Mouse (Mus musculus): ENCODE results near the gene Adamtsl5.
"Not testable (repeated sequence)": the region's sequence is repeated elsewhere in the genome, so short reads cannot be mapped to it uniquely, and the experiment has no call there.

Gene Adamtsl5

DNA sequence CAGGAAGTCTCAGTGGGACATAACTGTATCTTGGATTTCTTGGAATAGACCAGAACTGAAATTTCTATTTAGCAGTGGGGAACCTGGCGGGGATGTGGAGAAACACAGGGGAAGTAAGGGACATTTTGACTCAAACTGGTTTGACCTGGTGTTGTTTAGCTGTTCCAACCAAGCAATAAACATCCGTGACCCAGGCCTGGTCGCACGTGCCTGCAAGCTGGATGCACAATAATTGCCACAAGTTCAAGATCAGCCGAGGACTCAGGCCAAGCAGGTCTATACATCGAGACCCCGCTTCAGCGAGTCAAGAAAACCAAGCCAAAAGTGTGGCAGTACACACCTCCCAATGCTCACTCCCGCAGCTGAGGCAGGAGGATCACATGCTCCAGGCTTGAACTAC, 23.8 kb upstream of the Adamtsl5 start:
- in situ Hi-C loops (cut with MboI, MseI) = no loop called here

- in situ Hi-C loops (cut with MboI, MseI) = no loop called here
These were observed 23.3 kb upstream of the Adamtsl5 start for GRCm38 (mm10) chr10:80371411-80371966.

DNA sequence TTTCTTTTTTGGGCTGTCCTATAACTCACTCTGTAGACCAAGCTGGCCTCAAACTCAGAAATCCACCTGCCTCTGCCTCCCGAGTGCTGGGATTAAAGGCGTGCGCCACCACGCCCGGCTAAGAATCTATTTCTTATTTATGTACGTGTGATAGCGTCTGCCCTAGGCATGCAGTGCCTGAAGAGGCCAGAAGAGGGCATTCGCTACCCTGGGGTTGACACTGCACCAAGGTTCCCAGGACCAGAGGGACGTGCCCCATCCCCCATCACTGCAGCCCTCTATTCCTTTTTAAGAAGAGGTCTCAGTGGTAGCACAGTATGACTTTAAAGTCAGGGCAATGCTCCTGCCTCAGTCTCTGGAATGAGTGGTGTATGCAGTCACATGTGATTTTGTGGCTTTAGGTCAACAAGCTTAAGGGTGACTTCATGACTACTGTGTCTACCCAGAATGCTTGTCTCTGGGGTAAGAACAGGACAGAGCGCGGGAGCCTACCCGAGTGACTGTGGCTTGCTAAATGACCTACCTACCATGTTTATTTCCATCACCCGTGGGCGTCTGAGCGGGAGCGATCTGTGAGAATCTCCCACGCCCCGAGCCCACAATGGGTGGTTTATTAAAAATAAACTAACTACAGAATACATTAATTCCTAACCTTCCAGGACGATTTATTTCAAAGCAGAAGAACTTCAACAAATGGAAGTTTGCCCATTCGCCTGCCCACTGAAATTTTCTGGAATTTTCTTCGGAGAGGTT, 22.0 kb upstream of the Adamtsl5 start:
- in situ Hi-C loops (cut with MboI, MseI) = no loop called here

DNA sequence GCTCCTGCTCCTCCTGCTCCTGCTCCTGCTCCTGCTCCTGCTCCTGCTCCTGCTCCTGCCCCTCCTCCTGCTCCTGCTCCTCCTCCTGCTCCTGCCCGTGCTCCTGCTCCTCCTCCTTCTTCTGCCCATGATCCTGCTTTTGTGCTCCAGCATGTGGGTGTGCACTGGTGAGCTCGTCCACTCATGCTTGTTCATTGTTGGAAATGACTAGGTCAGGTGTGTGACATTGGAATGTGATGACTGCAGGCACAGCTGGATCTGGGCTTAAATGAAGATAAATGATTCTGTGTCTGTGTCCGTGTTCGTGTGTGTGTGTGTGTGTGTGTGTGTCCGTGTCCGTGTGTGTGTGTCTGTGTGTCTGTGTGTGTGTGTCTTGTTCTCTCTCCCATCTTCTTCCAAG, 20.2 kb upstream of the Adamtsl5 start:
- in situ Hi-C loops (cut with MboI, MseI) = no loop called here

- in situ Hi-C loops (cut with MboI, MseI) = no loop called here
These were observed 19.7 kb upstream of the Adamtsl5 start for GRCm38 (mm10) chr10:80367954-80368353.

DNA sequence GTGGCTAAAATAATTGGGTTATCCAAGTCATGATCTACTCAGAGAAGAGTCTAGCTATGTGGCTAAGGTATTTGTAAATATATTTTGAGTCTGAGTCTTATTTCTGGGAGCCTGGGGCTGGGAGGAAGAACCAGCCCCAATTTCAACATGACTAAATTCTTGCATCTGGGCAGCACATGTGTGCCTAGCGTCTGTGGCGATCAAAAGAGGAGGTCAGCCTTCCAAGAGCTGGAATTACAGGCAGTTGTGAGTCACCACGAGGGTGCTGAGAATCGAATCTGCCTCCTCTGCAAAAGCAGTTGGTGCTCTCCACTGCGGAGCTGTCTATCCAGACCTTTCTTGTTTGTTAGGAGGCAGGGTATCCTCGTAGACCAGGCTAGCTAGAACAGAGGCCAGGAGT, 17.5 kb upstream of the Adamtsl5 start:
- in situ Hi-C loops (cut with MboI, MseI) = no loop called here

DNA sequence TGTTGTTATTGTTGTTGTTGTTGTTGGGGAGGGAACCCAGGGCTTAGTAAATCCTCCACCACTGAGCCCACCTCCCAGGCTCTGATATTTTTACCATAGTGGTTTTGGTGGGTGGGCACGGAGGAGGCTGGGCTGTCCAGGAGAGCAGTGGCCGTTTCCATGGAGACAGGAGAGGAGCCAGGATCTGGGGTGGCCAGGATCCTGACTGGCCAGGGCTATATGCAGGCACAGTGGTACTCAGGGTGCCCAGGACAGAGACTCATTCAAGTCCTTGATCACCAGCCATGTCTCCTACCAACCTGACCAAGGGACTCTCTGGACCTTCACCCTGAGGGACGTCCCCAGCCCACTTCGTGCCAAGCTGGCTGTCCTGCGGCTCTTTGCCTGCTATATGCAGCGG, 15.5 kb upstream of the Adamtsl5 start:
- in situ Hi-C loops (cut with MboI, MseI) = no loop called here

GRCm38 (mm10) chr10:80357994-80358639, 9.9 kb upstream of the Adamtsl5 start:
- in situ Hi-C loops (cut with MboI, MseI) = no loop called here

DNA sequence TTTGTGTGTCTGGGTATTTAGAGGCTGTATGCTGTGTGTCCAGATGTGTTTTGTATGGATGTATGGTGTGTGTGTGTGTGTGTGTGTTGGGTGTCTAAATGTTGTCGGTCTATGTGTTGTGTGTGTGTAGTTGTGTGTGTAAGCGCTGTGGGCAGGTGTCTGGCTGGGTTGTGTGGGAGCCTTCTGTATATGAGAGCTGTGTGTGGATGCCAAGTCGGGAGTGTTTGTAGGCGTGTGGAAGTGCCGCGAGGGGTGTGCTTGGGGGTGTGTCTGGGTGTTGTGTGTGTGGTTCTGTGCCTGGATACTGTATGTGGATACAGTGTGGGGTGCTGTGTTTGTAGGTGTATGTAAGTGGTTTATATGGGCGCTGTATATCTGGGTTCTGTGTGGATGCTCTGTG, 9.1 kb upstream of the Adamtsl5 start:
- in situ Hi-C loops (cut with MboI, MseI) = no loop called here

GRCm38 (mm10) chr10:80356737-80357136, 8.5 kb upstream of the Adamtsl5 start:
- in situ Hi-C loops (cut with MboI, MseI) = no loop called here

- in situ Hi-C loops (cut with MboI, MseI) = no loop called here
These were observed 7.9 kb upstream of the Adamtsl5 start, which contains the start of gene Plk5 for GRCm38 (mm10) chr10:80356001-80356682. Gene Plk5 (plus strand): TSS chr10:80356459.

DNA sequence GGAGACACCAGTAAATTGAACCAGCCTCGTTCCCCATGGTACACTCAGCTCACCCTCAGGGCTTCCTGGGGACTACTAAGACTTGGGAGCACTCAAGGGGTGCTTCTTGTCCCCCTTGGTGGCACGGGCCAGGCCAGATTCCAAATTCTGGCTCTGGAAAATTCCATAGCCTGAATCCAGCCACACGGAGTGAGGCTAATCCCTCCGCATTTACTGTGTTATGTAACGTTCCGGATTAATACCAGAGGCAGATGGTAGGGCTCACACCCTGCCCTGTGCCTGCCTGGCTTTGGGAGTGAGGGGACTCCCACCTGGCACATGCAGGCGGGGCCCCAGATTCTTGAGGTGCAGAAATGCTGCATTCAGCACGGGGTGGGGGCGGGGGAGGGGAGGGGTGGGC, 7.2 kb upstream of the Adamtsl5 start:
- in situ Hi-C loops (cut with MboI, MseI) = no loop called here

DNA sequence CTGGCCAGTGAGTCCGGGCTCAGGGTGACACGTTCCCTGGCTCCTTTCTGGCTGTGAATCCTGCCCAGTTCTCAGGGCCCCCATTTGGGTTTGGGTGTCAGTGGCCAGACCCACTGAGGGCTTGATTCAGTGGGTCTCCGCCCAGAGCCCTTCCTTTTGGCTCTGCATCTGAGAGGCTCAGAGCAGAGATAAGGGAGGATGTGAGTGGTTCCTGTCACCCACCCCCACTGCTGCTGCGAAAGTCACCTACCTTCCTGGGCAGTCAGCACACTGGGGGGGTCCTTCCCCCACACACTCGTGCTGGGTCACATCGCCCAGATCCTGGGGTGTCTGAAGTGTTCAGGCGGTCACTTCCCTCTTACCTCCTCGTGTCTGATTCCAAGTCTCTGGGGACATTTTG, 4.5 kb upstream of the Adamtsl5 start:
- in situ Hi-C loops (cut with MboI, MseI) = no loop called here

DNA sequence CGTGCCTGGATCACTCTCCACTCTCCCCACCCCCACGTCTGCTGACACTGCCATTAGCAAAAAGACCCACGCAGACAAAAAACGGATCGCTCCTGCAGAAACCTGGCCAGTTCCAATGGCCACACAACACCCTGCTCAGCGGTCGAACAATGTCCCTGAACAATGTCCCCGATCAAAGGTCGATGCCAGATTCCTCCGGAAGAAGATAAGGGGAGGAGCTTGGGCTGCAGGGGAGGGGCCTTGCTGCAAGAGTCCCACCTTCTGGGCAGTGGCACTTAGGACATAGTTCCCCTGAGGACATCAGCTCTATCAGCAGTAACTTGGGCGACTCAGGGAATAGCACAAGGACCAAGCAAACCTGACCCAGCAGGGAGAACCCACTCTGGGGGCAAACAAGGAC, 3.7 kb upstream of the Adamtsl5 start:
- in situ Hi-C loops (cut with MboI, MseI) = no loop called here

GRCm38 (mm10) chr10:80350292-80350691, 2.1 kb upstream of the Adamtsl5 start:
- in situ Hi-C loops (cut with MboI, MseI) = no loop called here

DNA sequence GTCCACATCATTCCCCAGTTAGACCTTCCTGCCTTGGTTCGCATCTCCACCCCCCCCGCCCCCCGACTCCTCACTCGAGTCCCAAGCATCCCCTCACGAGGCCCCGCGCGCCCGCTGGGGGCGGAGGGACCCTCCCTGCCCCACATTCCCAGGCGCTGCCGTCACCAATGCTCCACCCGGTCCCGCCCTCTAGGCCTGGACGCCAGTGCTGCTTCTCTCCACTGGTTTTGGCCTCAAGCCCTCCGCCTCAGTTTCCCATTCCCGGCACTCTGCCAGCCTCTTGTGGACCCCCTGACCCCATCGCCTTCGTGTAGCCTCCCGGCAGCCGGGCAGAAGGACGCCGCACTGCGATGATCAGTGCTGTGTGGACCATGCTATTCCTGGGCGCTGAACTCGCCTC, 769 bp upstream of the Adamtsl5 start:
- in situ Hi-C loops (cut with MboI, MseI) = no loop called here

GRCm38 (mm10) chr10:80347514-80347967, 671 bp downstream of the Adamtsl5 start:
- in situ Hi-C loops (cut with MboI, MseI) = no loop called here

DNA sequence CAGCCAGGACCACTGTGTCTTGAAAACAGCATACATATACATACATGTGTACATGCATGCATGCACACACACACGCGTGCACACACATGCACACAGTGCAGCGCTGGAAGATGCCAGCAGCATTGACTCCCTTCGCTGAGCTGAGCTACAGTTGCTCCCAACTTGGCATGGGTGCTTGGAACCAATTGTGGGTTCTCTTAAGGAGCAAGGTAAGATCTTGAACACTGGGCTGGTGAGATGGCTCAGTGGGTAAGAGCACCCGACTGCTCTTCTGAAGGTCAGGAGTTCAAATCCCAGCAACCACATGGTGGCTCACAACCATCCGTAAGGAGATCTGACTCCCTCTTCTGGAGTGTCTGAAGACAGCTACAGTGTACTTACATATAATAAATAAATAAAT, 2.3 kb downstream of the Adamtsl5 start:
- in situ Hi-C loops (cut with MboI, MseI) = not testable (repeated sequence)

DNA sequence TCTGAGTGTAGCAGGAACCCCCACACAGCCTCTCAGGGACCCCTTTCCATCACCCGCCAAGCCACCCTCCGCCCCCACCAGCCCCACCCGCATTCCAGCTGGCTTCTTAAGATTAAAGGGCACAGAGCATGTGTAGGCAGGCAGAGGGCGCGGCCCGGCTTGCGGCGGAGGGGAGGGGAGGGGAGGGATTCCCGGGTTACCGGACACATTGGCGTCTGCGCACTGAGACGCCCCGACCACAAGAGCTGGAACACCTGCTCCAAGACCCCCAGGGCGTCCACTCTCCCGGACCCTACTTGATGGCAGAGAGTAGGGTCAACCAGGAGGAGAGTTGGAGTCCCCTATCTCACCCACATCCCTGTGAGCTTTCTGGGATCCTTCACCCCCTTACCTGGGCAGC, 3.1 kb downstream of the Adamtsl5 start:
- in situ Hi-C loops (cut with MboI, MseI) = no loop called here

DNA sequence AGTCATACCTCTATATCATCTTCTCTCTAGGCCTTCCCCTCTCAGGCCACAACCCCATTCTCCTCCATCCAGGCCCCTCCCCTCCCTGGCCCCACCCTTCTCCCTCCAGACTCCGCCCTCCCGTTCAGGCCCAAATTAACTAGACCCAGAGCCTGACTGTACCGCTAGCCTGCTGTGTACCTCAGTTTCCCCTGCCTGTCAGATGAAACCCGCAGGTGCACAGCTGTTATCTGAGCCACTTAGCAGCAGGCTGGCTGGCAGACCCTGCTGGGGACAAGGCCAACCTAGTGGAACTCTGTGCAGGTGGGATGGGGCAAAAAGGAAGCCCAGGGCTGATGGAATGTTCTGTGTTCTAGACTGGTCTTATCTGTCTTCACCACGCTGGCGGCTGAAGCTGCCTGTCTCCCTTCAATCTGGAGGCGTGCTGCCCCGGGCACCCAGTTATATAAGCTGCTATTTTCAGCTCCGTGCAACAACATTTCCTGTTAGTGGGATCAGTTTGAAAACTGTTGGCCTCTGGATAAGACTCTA, 4.0 kb downstream of the Adamtsl5 start:
- in situ Hi-C loops (cut with MboI, MseI) = no loop called here

GRCm38 (mm10) chr10:80343425-80343895, 4.8 kb downstream of the Adamtsl5 start:
- in situ Hi-C loops (cut with MboI, MseI) = no loop called here
